In the genomic region with DNA sequence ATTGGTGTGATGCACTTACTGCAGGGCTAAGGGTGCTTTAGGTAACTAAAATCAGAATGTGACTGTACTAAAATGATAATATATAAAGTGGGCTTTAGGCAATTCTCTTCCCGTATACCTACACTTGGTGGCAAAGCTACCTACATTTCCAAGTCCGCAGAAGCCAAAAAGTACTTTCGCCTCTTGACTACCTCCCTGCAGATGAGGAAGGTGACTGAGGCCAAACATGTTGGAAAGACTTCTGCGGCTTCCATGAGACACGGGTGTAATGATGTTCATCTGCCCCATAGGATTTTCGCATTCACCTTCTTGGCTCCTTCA, we compare ENCODE assay signal across 8 mouse cellular contexts. TPM values are rescaled to one million over a fixed set of nuclear protein-coding genes. Genes with fewer than 3 reads are reported as not detected.
A peak's percentile ranks its signal among the peaks of the same experiment; 100 is the strongest.
DNase-seq lines count a peak whose midpoint lies in the region; ATAC-seq and TF ChIP-seq lines count a peak whose summit lies in the region.

No protein-coding gene starts in this region.

- no peak for TF ChIP-seq POLR2A in liver, adult 2 months (IDR thresholded peaks at IDR 0.05; ENCODE audit: extremely low read depth, insufficient read depth, low read length)

- no peak overlapping the region for H3K27ac ChIP-seq in liver, adult 2 months (replicated peaks; ENCODE audit: insufficient read depth, low read depth, low read length)
- H3K27ac ChIP-seq in embryonic facial prominence, embryonic 13.5 days: peak overlapping the region; percentile 89
- H3K27ac ChIP-seq in intestine, embryonic 16.5 days (ENCODE audit: low read length): peak overlapping the region; percentile 41; the same call in 1 of the 2 replicates
- H3K27ac ChIP-seq in neural tube, embryonic 12.5 days: peak overlapping the region; percentile 76

- no peak for TF ChIP-seq CTCF in liver, adult 2 months (IDR thresholded peaks at IDR 0.05; ENCODE audit: low read depth, low read length)

- no peak for ATAC-seq in embryonic facial prominence, embryonic 13.5 days (ENCODE audit: insufficient number of reproducible peaks, insufficient read depth, low FRiP score, low TSS enrichment, low read depth)
- ATAC-seq in intestine, embryonic 16.5 days: no peak
- peak; percentile 15 for ATAC-seq in neural tube, embryonic 12.5 days (ENCODE audit: low FRiP score, low read depth)
- no peak for ATAC-seq in inflammation-experienced regulatory T-cells, adult 6 months
- ATAC-seq in erythroid progenitor cell, adult 5-6 weeks (replicated peaks; ENCODE audit: low FRiP score, poor library complexity, severe bottlenecking): no peak

- H3K27me3 ChIP-seq in liver, adult 2 months (ENCODE audit: control insufficient read depth, insufficient read depth, low read length): no peaks in the 10 kb centered on the region
- no peaks in the 10 kb centered on the region for H3K27me3 ChIP-seq in embryonic facial prominence, embryonic 13.5 days
- H3K27me3 ChIP-seq in intestine, embryonic 16.5 days (replicated peaks; ENCODE audit: control insufficient read depth, insufficient read depth, low read length): no peaks in the 10 kb centered on the region; the same call in 1 of the 2 replicates
- H3K27me3 ChIP-seq in neural tube, embryonic 12.5 days (replicated peaks): no peaks in the 10 kb centered on the region

- H3K4me3 ChIP-seq in liver, adult 2 months (ENCODE audit: insufficient read depth, low read depth, low read length): peak overlapping the region; percentile 80; the same call in 1 of the 2 replicates
- peak overlapping the region; percentile 83 for H3K4me3 ChIP-seq in embryonic facial prominence, embryonic 13.5 days
- H3K4me3 ChIP-seq in intestine, embryonic 16.5 days (ENCODE audit: low read length): peak overlapping the region; percentile 85
- peak overlapping the region; percentile 98 for H3K4me3 ChIP-seq in neural tube, embryonic 12.5 days

- 16% methylated on average over 6 of the region's 6 CpGs for WGBS in liver, adult 2 months
- 10% methylated on average over 6 of the region's 6 CpGs for WGBS in embryonic facial prominence, embryonic 13.5 days
- WGBS in intestine, embryonic 16.5 days: 13% methylated on average over 6 of the region's 6 CpGs
- WGBS in neural tube, embryonic 12.5 days: 15% methylated on average over 6 of the region's 6 CpGs

- H3K9ac ChIP-seq in liver, adult 2 months (ENCODE audit: low read depth, low read length): peak overlapping the region; percentile 87; the same call in 1 of the 2 replicates
- peak overlapping the region; percentile 85 for H3K9ac ChIP-seq in embryonic facial prominence, embryonic 13.5 days
- H3K9ac ChIP-seq in intestine, embryonic 16.5 days (ENCODE audit: low read depth, low read length): peak overlapping the region; percentile 82
- peak overlapping the region; percentile 97 for H3K9ac ChIP-seq in neural tube, embryonic 12.5 days

- peaks cover 4% of the 10 kb centered on the region; the same call in 1 of the 2 replicates for H3K79me2 ChIP-seq in liver, adult 2 months (ENCODE audit: control insufficient read depth, insufficient read depth, low read length)

- peaks cover 5% of the 10 kb centered on the region; the same call in 1 of the 2 replicates for H3K36me3 ChIP-seq in liver, adult 2 months (ENCODE audit: control insufficient read depth, insufficient read depth, low read length)
- H3K36me3 ChIP-seq in embryonic facial prominence, embryonic 13.5 days: peaks cover 13% of the 10 kb centered on the region
- no peaks in the 10 kb centered on the region for H3K36me3 ChIP-seq in intestine, embryonic 16.5 days (ENCODE audit: control insufficient read depth, insufficient read depth, low read length)
- H3K36me3 ChIP-seq in neural tube, embryonic 12.5 days: peaks cover under 1% of the 10 kb centered on the region; the same call in 1 of the 2 replicates

- no peak for DNase-seq in liver, adult 2 months (ENCODE audit: extremely low read depth, low read depth, low spot score)
- no peak for DNase-seq in liver
- DNase-seq in adrenal gland, adult 18-20 months (ENCODE audit: low spot score in 2 of 2): no peak

- peak overlapping the region; percentile 95 for H3K4me2 ChIP-seq in embryonic facial prominence, embryonic 13.5 days
- peak overlapping the region; percentile 96 for H3K4me2 ChIP-seq in intestine, embryonic 16.5 days (ENCODE audit: low read depth, low read length)
- H3K4me2 ChIP-seq in neural tube, embryonic 12.5 days (replicated peaks): peak overlapping the region; percentile 82

- H3K9me3 ChIP-seq in embryonic facial prominence, embryonic 13.5 days: no peaks in the 10 kb centered on the region
- no peaks in the 10 kb centered on the region for H3K9me3 ChIP-seq in intestine, embryonic 16.5 days (ENCODE audit: control insufficient read depth, low read length)
- H3K9me3 ChIP-seq in neural tube, embryonic 12.5 days: no peaks in the 10 kb centered on the region

- H3K4me1 ChIP-seq in liver, adult 2 months (ENCODE audit: control insufficient read depth, insufficient read depth, low read length): peaks cover 9% of the 10 kb centered on the region
- H3K4me1 ChIP-seq in embryonic facial prominence, embryonic 13.5 days: peaks cover 44% of the 10 kb centered on the region
- peaks cover 39% of the 10 kb centered on the region for H3K4me1 ChIP-seq in intestine, embryonic 16.5 days (ENCODE audit: control insufficient read depth, insufficient read depth, low read length)
- H3K4me1 ChIP-seq in neural tube, embryonic 12.5 days: peaks cover 42% of the 10 kb centered on the region

RNA-seq across cellular contexts. Expression of gene Sort1, which starts 0.7 kb away (rescaled TPM):
- total RNA-seq in liver, adult 2 months (2014; rRNA removed): 6.5 and 10.5 TPM in 2 replicates
- polyA plus RNA-seq in liver, adult 2 months (2012; rRNA removed): 5.1 and 8.3 TPM in 2 replicates
- 6.4 and 10.8 TPM in 2 replicates for polyA plus RNA-seq in embryonic facial prominence, embryonic 13.5 days (2015; fragmentation: Nextera tagmentation; extraction: Ambion mirVana)
- polyA plus RNA-seq in intestine, embryonic 16.5 days (2015; fragmentation: Nextera tagmentation; extraction: Ambion mirVana): 3.7 and 4.3 TPM in 2 replicates
- polyA plus RNA-seq in neural tube, embryonic 12.5 days (2016; fragmentation: Nextera tagmentation; extraction: Ambion mirVana): 29.0 and 32.7 TPM in 2 replicates
- polyA plus RNA-seq in inflammation-experienced regulatory T-cells, adult 6 months (2017; shearing (Covaris generic)): not detected
- total RNA-seq in adrenal gland, adult 18-20 months (2021): 10 to 100 TPM; 41.3 to 72.6 TPM
- 12.3 and 15.9 TPM in 2 replicates for total RNA-seq in erythroid progenitor cell, adult 5-6 weeks (2015; ENCODE audit: low replicate concordance)
- 8.7 and 10.8 TPM in 2 replicates for total RNA-seq in erythroid progenitor cell, adult 5-6 weeks (2017; ENCODE audit: low replicate concordance)

RNA-seq across cellular contexts. Expression of gene Psma5, which starts 26.5 kb away (rescaled TPM):
- 85.9 and 86.7 TPM in 2 replicates for total RNA-seq in liver, adult 2 months (2014; rRNA removed)
- 40.5 and 46.4 TPM in 2 replicates for polyA plus RNA-seq in liver, adult 2 months (2012; rRNA removed)
- polyA plus RNA-seq in embryonic facial prominence, embryonic 13.5 days (2015; fragmentation: Nextera tagmentation; extraction: Ambion mirVana): 298 and 302 TPM in 2 replicates
- 249 and 278 TPM in 2 replicates for polyA plus RNA-seq in intestine, embryonic 16.5 days (2015; fragmentation: Nextera tagmentation; extraction: Ambion mirVana)
- 217 and 226 TPM in 2 replicates for polyA plus RNA-seq in neural tube, embryonic 12.5 days (2016; fragmentation: Nextera tagmentation; extraction: Ambion mirVana)
- polyA plus RNA-seq in inflammation-experienced regulatory T-cells, adult 6 months (2017; shearing (Covaris generic)): 100 to 1,000 TPM; 167 to 264 (median 193) TPM
- 10 to 100 TPM; 79.4 to 84.3 TPM for total RNA-seq in adrenal gland, adult 18-20 months (2021)
- total RNA-seq in erythroid progenitor cell, adult 5-6 weeks (2015; ENCODE audit: low replicate concordance): 78.8 and 93.0 TPM in 2 replicates
- 49.7 and 86.5 TPM in 2 replicates for total RNA-seq in erythroid progenitor cell, adult 5-6 weeks (2017; ENCODE audit: low replicate concordance)

RNA-seq across cellular contexts. Expression of gene Sypl2, which starts 56.8 kb away (rescaled TPM):
- total RNA-seq in liver, adult 2 months (2014; rRNA removed): 0.09 TPM in 1 of 2 replicates, not detected in the other
- 0.06 and 0.09 TPM in 2 replicates for polyA plus RNA-seq in liver, adult 2 months (2012; rRNA removed)
- 0.48 and 0.58 TPM in 2 replicates for polyA plus RNA-seq in embryonic facial prominence, embryonic 13.5 days (2015; fragmentation: Nextera tagmentation; extraction: Ambion mirVana)
- polyA plus RNA-seq in intestine, embryonic 16.5 days (2015; fragmentation: Nextera tagmentation; extraction: Ambion mirVana): 0.24 and 0.28 TPM in 2 replicates
- 0.47 TPM in 2 replicates for polyA plus RNA-seq in neural tube, embryonic 12.5 days (2016; fragmentation: Nextera tagmentation; extraction: Ambion mirVana)
- polyA plus RNA-seq in inflammation-experienced regulatory T-cells, adult 6 months (2017; shearing (Covaris generic)): not detected
- 1 to 10 TPM in 1 of 2 experiments, under 1 TPM in 1; 0.46 to 1.4 TPM for total RNA-seq in adrenal gland, adult 18-20 months (2021)
- total RNA-seq in erythroid progenitor cell, adult 5-6 weeks (2015; ENCODE audit: low replicate concordance): not detected in 2 replicates
- total RNA-seq in erythroid progenitor cell, adult 5-6 weeks (2017; ENCODE audit: low replicate concordance): not detected in 2 replicates
